Mouse (Mus musculus): ENCODE data around the gene Gm13199.
A peak's percentile ranks its signal among the peaks of the same experiment; 100 is the strongest.

The Gm13199 gene

DNA sequence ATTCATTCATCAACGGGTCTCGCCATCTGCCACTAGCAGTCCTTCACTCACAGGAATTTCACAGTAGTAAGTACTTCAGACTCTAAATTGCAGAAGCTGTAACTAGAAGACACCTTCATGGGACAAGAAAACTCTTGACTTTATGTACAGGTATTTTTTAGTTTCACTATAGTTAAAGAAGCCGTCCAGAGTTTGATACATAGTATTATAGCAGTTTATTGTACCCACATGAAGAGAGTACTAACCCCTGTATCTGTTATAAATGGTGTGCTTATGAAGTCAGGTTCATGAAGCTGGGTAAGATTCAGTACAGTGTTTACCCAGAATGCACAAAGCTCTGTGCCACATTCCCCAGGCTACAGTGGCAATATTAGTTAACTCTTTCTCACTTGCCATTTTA is at the start of gene Gm13199:
TSS of gene Gm13199 (minus strand) at position 101 of the 400 bp plus-strand sequence.
- no peak for DNase-seq (ENCODE audit: low read depth, low spot score)

DNA sequence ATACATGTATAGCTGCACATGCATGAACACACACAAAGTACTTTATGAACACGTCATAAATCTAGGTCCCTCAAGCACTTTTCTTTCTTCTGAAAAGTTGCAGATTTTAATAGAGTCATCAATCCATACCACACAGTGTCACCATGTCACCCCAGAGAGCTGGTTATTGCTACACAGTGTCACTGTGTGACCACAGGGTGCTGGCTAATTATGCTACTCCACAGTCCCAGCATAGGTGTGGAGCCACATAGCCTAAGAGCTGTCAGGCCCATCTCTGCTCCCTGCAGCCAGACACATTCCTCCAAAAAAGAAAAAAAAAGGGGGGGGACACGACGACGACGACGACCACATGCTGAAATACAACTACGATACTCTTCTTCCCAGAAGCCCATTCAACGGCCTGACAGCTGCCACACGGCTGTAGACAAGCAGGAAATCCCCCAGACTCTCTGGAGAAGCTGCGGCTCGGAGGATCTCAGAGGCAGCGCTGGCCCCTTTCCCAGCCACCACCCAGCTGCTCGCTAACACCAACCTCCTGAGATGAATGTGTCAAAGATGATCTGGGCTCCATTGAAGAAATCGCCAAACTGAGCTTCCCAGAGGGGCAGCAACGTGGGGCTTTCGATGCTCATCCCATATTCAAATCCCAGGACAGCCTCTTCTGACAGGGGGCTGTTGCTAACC is 48.7 kb upstream of the Gm13199 start:
- DNase-seq (ENCODE audit: low read depth, low spot score), result no peak

DNA sequence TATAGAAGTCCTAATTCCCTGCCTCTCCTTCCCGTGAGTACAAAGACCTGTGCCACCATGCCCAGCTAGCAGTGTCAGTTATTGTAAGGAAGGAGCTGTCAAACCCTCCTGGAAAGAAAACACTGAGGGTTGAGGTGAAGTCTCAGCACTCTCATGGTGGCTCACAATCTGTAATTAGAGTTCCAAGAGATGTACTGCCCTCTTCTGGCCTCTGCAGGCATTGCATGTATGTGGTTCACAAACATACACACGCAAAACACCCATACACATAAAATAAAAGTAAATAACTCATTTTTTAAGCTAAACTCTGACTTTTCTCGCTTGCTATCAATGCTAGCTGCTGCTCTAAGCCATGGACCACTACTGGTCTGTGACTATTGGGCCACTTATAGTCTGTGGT is 43.9 kb upstream of the Gm13199 start:
- peak; percentile 67 for DNase-seq (ENCODE audit: low read depth, low spot score)

- DNase-seq (ENCODE audit: low read depth, low spot score), result no peak
Observed at GRCm38 (mm10) chr2:5906092-5906491, 43.4 kb upstream of the Gm13199 start.

DNA sequence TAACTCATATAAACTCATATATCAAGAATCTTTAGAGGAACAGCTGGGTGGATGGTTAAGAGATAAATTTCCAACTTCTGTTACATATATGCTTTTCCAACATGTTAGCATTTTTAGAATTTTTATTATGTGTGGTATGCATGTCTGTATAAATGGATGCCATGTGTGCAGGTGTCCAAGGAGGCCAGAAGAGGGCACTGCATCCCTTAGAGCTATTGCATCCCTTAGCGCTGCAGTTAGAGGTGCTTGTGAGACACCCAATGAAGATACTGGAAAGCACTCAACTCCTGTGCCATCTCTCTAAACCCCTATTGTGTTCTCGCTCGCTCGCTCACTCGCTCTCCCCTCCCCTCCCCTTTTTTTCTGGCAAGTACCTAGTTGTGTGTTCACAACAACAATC is 37.4 kb upstream of the Gm13199 start:
- DNase-seq (ENCODE audit: low read depth, low spot score), result peak; percentile 77

DNA sequence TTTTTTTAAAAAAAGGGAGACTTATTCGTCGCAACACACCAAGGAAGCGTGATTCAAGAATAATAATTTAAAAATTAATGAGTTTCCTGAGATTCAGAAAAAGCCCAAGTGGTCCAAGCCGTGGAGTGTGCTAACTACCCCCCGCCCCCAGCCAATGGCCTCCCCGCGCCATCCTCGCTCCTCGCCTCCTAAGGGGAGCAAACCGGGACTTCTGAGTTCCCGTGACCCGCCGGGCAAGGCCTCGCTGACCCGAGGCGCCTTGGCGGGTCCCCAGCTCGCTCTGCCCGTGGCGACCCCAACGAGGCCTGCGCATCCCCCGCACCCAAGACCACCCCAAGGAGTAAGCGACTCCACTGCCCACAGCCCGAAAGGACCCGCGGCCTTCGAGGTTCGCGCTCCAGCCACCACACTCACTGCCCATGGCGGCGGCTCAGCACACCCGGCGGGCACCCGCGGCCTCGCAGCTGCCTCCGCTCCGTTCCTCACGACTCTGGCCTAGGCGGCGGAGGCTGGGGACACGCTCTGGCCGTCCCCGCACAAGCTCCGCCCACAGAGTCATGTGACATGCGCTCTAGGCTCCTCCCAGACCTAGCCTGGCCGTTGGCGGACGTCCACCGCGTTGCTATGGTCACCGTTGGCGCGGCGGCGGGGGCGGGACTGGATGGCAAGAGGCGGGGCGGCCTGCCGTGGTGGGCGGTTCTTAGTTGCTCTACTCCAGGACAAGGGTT is 32.3 kb upstream of the Gm13199 start, which contains the start of gene Sec61a2:
TSS of gene Sec61a2 (minus strand) at position 590 of the 728 bp plus-strand sequence.
- DNase-seq (ENCODE audit: low read depth, low spot score), result peak; percentile 97

GRCm38 (mm10) chr2:5894296-5894695 is 31.6 kb upstream of the Gm13199 start:
- no peak for DNase-seq (ENCODE audit: low read depth, low spot score)

DNA sequence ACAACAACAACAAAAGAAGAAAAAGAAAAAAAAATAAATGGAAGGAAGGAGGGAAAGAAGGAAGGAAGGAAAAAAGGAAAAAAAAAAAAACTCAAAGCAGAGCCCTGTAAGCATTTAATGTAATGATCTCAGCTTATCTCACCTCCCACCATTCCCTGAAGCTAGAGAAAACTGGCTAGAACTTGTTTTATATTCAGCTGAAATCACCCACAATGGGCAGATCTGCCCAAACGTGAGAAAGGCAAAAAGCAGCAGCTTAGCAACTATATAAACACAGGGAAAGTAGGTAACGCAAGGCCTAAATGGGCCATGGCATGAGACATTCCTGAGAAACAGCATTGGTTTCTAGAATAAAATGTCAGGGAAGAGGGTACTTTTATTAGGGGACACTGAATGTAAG is 26.7 kb upstream of the Gm13199 start:
- DNase-seq (ENCODE audit: low read depth, low spot score), result no peak

DNA sequence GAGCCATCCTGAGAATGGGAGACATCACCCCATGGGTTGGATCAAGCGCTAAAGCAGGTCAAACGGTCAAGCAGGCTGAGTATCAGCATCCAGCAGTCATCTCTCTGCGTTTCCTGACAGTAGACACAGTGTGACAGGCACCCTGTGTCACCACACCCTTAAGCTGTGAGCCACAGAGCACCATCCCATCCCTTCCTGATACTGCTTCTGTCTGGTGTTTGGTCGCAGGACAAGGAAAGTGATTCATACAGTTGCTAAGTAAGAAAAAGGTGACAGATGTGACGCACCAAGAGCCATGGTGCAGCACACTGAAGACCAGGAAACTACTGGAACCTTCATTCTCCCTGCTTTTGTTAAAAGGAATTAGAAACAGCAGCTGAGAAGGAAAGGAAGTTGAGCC is 26.1 kb upstream of the Gm13199 start:
- DNase-seq (ENCODE audit: low read depth, low spot score), result no peak

DNA sequence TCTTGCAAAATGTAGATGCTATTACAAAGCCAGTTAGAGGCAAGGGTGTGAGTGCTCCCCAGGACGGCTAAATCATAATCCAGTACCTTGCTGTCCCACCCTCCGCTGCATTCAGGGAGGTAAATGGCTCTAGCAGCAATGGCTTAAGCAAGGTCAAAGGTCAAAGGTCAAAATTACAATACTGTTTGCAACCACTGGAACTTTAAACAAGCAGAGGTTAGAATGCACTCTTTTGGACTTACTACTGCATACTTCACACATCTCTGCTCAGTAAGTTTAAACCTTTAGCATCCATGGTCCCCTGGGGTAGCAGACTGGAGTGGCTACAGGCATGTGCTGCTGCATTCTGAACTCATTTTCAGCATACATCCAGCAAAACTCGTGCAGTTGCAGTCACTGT is 14.7 kb upstream of the Gm13199 start:
- DNase-seq (ENCODE audit: low read depth, low spot score), result peak; percentile 22

- DNase-seq (ENCODE audit: low read depth, low spot score), result no peak
Observed at GRCm38 (mm10) chr2:5869746-5870145, 7.0 kb upstream of the Gm13199 start.

- no peak for DNase-seq (ENCODE audit: low read depth, low spot score)
Observed at GRCm38 (mm10) chr2:5867681-5868080, 4.9 kb upstream of the Gm13199 start.

GRCm38 (mm10) chr2:5851866-5852265 is 10.9 kb downstream of the Gm13199 start:
- DNase-seq (ENCODE audit: low read depth, low spot score), result no peak

- DNase-seq (ENCODE audit: low read depth, low spot score), result no peak
Observed at GRCm38 (mm10) chr2:5851116-5851515, 11.6 kb downstream of the Gm13199 start.

- no peak for DNase-seq (ENCODE audit: low read depth, low spot score)
Observed at GRCm38 (mm10) chr2:5845826-5846225, 16.9 kb downstream of the Gm13199 start.

DNA sequence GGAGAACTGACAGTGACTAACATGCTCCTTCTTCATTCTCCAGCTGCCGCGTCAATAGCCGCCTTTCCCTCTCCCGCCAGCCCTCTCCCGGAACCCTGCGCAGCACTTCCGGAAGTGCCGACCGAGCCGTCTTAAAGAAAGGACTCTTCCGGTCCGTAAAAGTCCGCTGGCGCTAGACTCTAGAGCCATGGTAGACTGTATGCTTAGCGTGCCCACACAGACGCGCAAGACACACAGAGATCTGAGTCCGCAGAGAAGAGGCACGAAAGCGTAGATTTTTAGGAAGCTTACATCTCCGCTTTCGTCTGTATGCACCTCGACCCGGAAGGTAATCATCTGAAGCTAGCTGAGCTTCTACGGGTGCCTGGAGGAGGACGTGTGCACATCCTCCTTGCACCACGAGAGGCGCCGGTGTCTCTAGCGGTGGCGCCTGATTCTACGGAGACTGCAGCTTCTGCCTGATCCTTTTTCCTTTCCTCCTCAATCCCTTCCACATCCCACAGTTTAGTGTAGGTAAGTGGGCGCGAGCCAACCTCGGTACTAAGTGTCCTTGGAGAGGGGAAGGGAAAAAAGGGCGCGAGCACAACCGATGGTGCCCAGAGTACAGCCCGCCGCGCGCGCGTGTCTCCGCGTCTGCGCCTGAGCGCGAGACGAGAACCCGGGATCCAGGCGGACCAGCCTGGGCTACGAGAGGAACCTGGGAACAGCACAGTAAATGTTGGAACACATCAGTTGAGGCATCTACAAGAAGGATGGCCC is 17.7 kb downstream of the Gm13199 start, which contains the start of the genes Nudt5 and Cdc123:
TSS of gene Nudt5 (plus strand) at position 147 of the 759 bp plus-strand sequence.
TSS of gene Cdc123 (minus strand) at position 292 of the 759 bp plus-strand sequence.
- DNase-seq (ENCODE audit: low read depth, low spot score), result peak; percentile 94

DNA sequence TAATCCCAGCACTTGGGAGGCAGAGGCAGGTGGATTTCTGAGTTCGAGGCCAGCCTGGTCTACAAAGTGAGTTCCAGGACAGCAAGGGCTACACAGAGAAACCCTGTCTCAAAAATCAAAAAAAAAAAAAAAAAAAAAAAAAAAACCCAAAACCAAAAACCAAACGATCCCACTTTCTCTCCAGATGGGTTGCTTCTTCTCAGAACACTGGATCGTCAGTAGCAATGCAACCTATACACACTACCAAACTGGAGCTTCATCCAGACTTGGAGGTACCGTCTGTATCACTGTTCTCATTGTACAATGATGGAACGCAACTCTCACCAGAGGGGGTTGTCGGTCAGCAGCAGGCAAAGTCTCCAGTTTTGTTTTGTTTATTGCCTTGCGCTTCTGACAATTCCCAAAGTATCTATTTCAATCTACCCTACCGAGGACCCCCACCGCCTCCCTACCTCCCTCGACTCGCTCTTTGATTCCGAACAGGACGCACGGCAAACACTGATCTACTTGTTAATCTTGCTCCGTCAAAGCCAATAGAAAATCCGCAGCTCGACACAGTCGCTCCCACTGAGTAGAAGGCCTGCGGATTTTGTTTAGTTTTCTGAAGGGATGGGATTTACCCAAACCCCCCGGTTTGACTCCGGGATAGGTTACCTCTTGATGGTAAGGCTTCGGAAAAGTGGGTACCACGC is 18.4 kb downstream of the Gm13199 start:
- DNase-seq (ENCODE audit: low read depth, low spot score), result peak; percentile 21

DNA sequence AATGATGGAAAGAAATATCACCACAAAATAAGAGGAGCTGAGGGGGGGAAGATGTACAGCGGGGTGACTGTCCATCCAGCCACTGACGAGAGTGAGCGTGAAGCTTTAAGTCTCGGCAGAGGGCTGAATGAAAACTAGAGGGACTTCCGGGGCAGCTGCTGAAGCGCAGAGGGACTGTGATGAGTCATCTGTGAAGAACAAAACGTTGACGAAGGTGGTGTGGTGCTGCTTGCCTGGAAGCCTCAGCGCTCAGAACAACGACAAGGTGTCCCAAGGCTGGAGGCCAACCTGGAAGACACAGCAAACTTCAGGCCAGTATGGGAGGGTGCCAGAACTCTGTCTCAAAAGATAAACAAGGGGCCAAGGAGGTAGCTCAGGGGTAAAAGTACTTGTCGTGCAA is 21.9 kb downstream of the Gm13199 start:
- no peak for DNase-seq (ENCODE audit: low read depth, low spot score)

- no peak for DNase-seq (ENCODE audit: low read depth, low spot score)
Observed at GRCm38 (mm10) chr2:5825265-5825913, 37.3 kb downstream of the Gm13199 start.

- no peak for DNase-seq (ENCODE audit: low read depth, low spot score)
Observed at GRCm38 (mm10) chr2:5824685-5825084, 38.0 kb downstream of the Gm13199 start.

GRCm38 (mm10) chr2:5824213-5824612 is 38.5 kb downstream of the Gm13199 start:
- DNase-seq (ENCODE audit: low read depth, low spot score), result peak; percentile 26
